Mouse (Mus musculus) heart, adult 2 months (tissue): ENCODE results near the gene Eya2.

Source experiments
- CTCF ChIP-seq: fragments of 200-600 bp; IDR thresholded peaks from 2 replicates; pipeline ENCODE4 v1.8.1; 2022; ENCODE audit warnings: antibody characterized with exemption, mild to moderate bottlenecking, moderate library complexity
- EP300 ChIP-seq: fragments of 200-500 bp; IDR thresholded peaks from 2 replicates; pipeline ENCODE4 v1.6.1; 2011; ENCODE audit warnings: low read depth, low read length, control low read depth; ENCODE audit not compliant: insufficient read depth
- POLR2A ChIP-seq: fragments of 200-500 bp; IDR thresholded peaks from 2 replicates; pipeline ENCODE4 v1.6.1; 2011; ENCODE audit warnings: mild to moderate bottlenecking, low read depth, low read length, control low read depth; ENCODE audit not compliant: insufficient read depth

DNA sequence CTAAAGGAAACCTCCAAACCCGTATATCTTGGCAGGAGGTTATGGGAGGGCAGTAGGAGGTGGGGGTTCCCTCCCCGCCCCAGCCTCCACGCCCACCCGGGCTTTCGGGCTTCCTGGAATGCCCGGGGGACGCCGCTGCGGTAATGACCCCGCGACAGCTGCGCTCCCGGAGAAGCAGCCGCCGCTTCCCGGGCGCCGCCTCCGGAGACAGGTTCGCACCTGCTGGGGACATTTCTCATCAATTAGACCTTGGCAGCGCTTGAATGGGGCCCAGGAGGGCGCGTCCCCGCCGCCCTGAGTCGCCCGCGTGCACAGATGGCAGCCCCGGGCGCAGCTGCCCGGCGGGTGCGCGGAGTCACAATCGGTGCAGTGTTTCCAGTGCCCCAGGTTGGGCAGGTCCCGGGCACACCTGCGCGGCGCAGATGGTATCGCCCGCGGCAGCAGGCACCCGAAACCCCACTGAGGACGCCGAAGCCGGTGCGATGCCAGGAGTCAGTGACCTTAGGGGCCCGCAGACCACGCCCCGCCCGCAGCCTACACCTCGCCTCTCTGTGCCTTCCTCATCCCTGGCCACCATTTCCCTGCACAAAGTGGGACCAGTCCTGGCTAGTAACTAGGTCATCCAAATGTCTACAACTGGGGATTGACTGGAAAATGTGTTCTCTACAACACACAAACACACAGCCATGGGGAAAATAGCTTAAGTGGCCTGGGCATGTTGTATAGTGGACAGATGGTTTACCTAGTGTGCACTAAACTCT is 31.4 kb upstream of the Eya2 start:
- TF ChIP-seq CTCF = no peak
- no peak for TF ChIP-seq EP300
- no peak for TF ChIP-seq POLR2A
